Mouse (Mus musculus): ENCODE measurements around the gene Vpreb1. TPM values are rescaled to one million over a fixed set of nuclear protein-coding genes. Genes with fewer than 3 reads are reported as not detected.

Vpreb1 gene
- polyA plus RNA-seq, 1 experiment from 2014 or later: 1.3 TPM

- Histone ChIP-seq H3K36me3 (ENCODE audit: control insufficient read depth, insufficient read depth, low read length) (no peaks in the 10 kb centered on the region), H3K27ac (ENCODE audit: low read depth, low read length) (no peak within 1 kb of the TSS), H3K4me1 (replicated peaks; ENCODE audit: control insufficient read depth, insufficient read depth, low read length) (no peaks in the 10 kb centered on the region; the same call in 1 of the 2 replicates), H3K9me3 (ENCODE audit: control insufficient read depth, low read length) (no peaks in the 10 kb centered on the region), H3K4me2 (ENCODE audit: low read depth, low read length, severe bottlenecking) (peak within 1 kb of the TSS; percentile 86), H3K27me3 (ENCODE audit: control insufficient read depth, insufficient read depth, low read length) (no peaks in the 10 kb centered on the region), H3K9ac (ENCODE audit: low read length) (peak within 1 kb of the TSS; percentile 54), H3K4me3 (ENCODE audit: low read depth, low read length) (peak within 1 kb of the TSS; percentile 43)
- DNase-seq (ENCODE audit: low spot score) (peak; percentile 75), ATAC-seq (replicated peaks; ENCODE audit: low FRiP score) (peak; percentile 94)
- 6% methylated on average over 33 of the region's 33 CpGs for WGBS
Measured at GRCm38 (mm10) chr16:16828757-16829615, 41.7 kb downstream of the Vpreb1 start, which contains the start of gene Spag6l. Gene Spag6l, minus strand, starts transcription at chr16:16829456.

GRCm38 (mm10) chr16:16826223-16826622 is 44.4 kb downstream of the Vpreb1 start:
- no peak overlapping the region for H3K4me2 ChIP-seq (ENCODE audit: low read depth, low read length, severe bottlenecking)
- no peak overlapping the region for H3K9ac ChIP-seq (ENCODE audit: low read length)
- no peaks in the 10 kb centered on the region; the same call in 1 of the 2 replicates for H3K4me1 ChIP-seq (replicated peaks; ENCODE audit: control insufficient read depth, insufficient read depth, low read length)
- H3K4me3 ChIP-seq (ENCODE audit: low read depth, low read length): no peak overlapping the region
- no peaks in the 10 kb centered on the region for H3K27me3 ChIP-seq (ENCODE audit: control insufficient read depth, insufficient read depth, low read length)
- no peak overlapping the region for H3K27ac ChIP-seq (ENCODE audit: low read depth, low read length)
- H3K36me3 ChIP-seq (ENCODE audit: control insufficient read depth, insufficient read depth, low read length): no peaks in the 10 kb centered on the region
- 84% methylated on average over 2 of the region's 2 CpGs for WGBS
- DNase-seq (ENCODE audit: low spot score): no peak
- H3K9me3 ChIP-seq (ENCODE audit: control insufficient read depth, low read length): no peaks in the 10 kb centered on the region
- ATAC-seq (replicated peaks; ENCODE audit: low FRiP score): no peak

GRCm38 (mm10) chr16:16825476-16825875 is 45.2 kb downstream of the Vpreb1 start:
- no peak overlapping the region for H3K4me2 ChIP-seq (ENCODE audit: low read depth, low read length, severe bottlenecking)
- DNase-seq (ENCODE audit: low spot score) (no peak), ATAC-seq (replicated peaks; ENCODE audit: low FRiP score) (no peak)
- H3K4me1 ChIP-seq (replicated peaks; ENCODE audit: control insufficient read depth, insufficient read depth, low read length): no peaks in the 10 kb centered on the region; the same call in 1 of the 2 replicates
- WGBS: 30% methylated on average over 5 of the region's 5 CpGs
- H3K36me3 ChIP-seq (ENCODE audit: control insufficient read depth, insufficient read depth, low read length): no peaks in the 10 kb centered on the region
- no peak overlapping the region for H3K27ac ChIP-seq (ENCODE audit: low read depth, low read length)
- no peaks in the 10 kb centered on the region for H3K9me3 ChIP-seq (ENCODE audit: control insufficient read depth, low read length)
- H3K27me3 ChIP-seq (ENCODE audit: control insufficient read depth, insufficient read depth, low read length): no peaks in the 10 kb centered on the region
- H3K9ac ChIP-seq (ENCODE audit: low read length): no peak overlapping the region
- no peak overlapping the region for H3K4me3 ChIP-seq (ENCODE audit: low read depth, low read length)

Other genes with a start within 250 kb of the Vpreb1 start
- not detected in 2 replicates for gene Olfr19, start 194.4 kb downstream of the Vpreb1 start, polyA plus RNA-seq (2014; fragmentation: Nextera tagmentation; extraction: Ambion mirVana)
- 1.4 and 2.3 TPM in 2 replicates for gene Spag6l, start 41.4 kb downstream of the Vpreb1 start, polyA plus RNA-seq (2014; fragmentation: Nextera tagmentation; extraction: Ambion mirVana)
- not detected in 2 replicates for gene Igll1, start 6.9 kb downstream of the Vpreb1 start, polyA plus RNA-seq (2014; fragmentation: Nextera tagmentation; extraction: Ambion mirVana)
- gene Top3b, start 107 bp downstream of the Vpreb1 start, polyA plus RNA-seq (2014; fragmentation: Nextera tagmentation; extraction: Ambion mirVana): 70.3 and 75.7 TPM in 2 replicates
- 22.1 and 24.5 TPM in 2 replicates for gene Ppm1f, start 25.6 kb upstream of the Vpreb1 start, polyA plus RNA-seq (2014; fragmentation: Nextera tagmentation; extraction: Ambion mirVana)
- gene Mapk1, start 112.5 kb upstream of the Vpreb1 start, polyA plus RNA-seq (2014; fragmentation: Nextera tagmentation; extraction: Ambion mirVana): 197 and 202 TPM in 2 replicates
- gene Ypel1, start 198.9 kb upstream of the Vpreb1 start, polyA plus RNA-seq (2014; fragmentation: Nextera tagmentation; extraction: Ambion mirVana): 119 and 130 TPM in 2 replicates
- gene Ppil2, start 240.4 kb upstream of the Vpreb1 start, polyA plus RNA-seq (2014; fragmentation: Nextera tagmentation; extraction: Ambion mirVana): 153 and 156 TPM in 2 replicates

Data from forebrain, embryonic 11.5 days (tissue).